Mouse (Mus musculus): ENCODE measurements around the gene Cog7. TPM values are rescaled to one million over a fixed set of nuclear protein-coding genes. Genes with fewer than 3 reads are reported as not detected.

Gene Cog7
- total RNA-seq, 2 experiments from 2014 or later: 18.0 to 20.0 TPM

DNA sequence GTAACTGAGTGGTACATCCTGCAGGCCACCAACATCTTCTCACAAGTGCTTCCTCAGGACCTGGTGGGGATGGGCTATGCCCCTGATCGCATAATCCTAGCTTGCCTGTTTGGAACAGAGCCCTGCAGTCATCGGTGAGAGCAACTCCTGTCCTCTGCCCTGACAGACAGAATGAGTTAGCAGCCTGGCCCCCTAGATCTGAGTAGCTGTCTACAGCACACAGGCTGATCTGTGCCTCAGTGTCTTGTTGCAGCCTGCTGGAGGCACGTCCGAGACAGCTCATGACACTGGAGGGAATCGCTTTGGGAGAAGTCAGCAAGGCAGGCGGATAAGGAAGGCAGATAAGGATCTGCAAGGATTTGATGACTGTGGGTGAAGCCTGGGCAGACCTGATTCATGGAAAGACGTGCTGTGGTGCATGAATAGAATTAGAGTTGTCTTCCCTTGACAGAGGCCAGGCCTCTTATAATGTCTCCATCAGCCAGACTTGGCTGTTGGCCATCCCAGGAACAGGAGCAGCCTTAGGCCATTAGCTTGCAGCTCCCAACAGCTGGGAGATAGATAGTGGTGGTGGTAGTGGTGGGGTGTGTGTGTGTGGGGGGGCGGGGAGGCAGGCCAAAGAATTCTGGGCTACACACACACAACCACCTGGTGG lies 78.6 kb downstream of the Cog7 start:
- no peak for ATAC-seq (replicated peaks; ENCODE audit: poor library complexity, severe bottlenecking)

DNA sequence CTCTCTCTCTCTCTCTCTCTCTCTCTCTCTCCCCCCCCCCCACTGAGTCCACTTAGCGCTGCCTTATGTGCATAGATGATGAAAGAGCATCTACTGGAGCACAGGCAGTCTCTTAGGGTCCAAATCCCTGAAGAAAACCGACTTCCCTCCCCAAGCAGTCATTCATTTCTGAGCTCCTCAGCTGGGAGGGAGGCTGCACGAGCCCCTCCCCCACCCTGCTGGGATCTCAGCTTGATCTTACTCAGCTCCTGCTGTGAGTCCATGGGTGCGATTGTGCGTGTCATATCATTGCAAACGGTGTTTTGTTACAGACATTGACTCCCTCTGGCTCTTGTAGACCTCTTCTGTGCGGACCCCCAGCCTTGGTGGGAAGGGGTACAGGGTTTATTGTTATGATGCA lies 81.6 kb downstream of the Cog7 start:
- ATAC-seq (replicated peaks; ENCODE audit: poor library complexity, severe bottlenecking): no peak

DNA sequence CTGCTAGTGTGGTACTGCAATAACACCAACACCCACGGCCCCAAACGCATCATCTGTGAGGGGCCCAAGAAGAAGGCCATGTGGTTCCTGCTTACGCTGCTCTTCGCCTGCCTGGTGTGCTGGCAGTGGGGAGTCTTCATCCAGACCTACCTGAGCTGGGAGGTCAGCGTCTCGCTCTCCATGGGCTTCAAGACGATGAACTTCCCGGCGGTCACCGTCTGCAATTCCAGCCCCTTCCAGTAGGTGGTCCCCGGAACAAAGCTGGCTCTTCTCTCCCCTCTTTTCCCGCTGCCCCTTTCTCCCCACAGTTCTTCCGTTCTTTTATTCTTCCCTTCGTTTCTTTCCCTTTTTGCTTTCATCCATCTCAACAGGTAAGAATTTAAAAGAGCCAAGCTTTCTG lies 82.2 kb downstream of the Cog7 start:
- ATAC-seq (replicated peaks; ENCODE audit: poor library complexity, severe bottlenecking): peak; percentile 80

DNA sequence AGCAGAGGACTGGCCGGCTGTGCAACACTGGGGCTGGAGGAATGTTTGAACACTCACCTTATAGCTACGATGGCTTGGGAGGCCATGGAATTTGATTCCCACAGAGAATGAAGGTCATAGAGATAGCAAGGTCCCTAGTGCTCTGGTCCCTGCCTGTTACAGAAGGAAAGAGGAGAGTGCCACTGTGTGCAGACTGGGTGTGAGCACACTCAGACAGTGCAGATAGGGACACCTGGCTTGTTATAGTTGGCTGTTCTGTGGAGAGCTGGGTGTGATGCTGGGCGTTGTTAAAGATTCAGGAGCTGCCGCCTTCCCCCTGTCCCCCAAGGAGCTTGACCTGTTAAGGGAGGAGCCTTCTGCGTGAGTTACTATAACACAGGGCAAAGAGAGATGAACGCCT lies 84.8 kb downstream of the Cog7 start:
- ATAC-seq (replicated peaks; ENCODE audit: poor library complexity, severe bottlenecking): no peak

DNA sequence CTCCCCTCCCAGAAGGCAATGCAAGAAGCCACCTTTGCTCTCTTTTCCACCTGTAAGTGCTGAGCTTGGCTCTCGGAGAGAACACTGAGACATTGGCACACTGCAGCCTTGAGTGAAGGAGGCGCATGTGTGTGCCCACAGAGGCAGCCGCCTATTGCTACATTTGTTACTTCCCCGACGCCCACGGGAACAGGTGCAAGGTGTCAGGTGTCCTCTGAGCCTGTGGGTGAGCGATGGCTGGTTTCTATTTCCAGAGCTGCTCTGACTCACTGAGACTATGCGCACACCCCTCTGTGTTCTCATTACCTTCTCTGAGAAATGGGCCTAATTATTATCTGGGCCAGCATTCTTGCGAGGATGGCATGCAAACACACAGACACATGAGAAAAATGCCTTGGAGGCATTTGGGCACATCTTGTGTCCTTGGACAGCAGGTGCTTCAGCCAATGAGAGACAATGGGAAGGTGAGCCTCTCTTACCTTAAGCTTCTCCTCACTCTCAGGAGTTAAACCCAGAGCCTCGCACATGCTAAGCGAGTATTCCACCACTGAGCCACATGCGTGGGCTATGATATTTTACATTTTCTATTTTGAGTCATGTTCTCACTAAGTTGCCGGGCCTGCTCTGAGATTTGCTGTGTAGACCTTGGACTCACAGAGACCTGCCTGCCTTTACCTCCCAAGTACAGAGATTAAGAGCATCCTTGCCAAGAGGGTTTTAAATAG lies 90.7 kb downstream of the Cog7 start:
- ATAC-seq (replicated peaks; ENCODE audit: poor library complexity, severe bottlenecking): no peak

DNA sequence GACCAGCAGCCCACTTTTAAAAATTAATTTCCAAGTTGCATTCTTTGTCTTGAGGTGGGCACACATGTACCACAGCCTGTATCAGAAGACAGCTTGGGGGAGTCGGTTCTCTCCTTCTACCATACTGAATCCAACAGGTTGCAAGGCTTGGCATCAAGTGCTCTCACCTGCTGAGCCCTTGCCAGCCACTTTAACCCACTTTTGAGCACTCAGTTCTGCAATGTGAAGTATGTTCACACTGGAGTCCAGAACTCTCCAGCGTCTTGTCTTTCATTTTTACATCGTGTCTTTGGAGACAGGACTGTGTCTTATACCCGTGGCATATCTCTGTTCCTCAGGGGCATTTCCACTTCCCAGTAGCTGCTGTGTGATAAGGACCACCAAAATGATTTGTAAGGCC lies 101.3 kb downstream of the Cog7 start:
- ATAC-seq (replicated peaks; ENCODE audit: poor library complexity, severe bottlenecking): no peak

DNA sequence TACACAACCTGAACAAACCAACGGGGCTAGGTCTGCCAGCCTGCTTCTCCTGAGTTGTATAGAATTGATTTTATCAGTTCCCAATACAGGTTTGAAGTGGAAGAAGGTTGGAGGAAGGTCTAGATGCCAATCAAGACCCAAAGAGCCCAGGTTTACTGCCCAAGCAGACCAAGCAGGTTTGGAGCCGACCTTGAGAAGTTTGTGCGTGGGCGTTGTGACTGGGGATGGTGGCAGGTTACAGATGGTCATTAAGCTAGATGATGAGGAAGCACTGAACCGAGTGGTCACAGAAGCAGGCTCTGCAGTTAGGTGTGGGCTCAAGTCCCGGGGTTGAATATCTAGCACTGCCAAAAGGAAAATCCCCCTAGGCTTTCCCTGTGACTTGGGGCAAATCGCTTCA lies 106.7 kb downstream of the Cog7 start:
- no peak for ATAC-seq (replicated peaks; ENCODE audit: poor library complexity, severe bottlenecking)

DNA sequence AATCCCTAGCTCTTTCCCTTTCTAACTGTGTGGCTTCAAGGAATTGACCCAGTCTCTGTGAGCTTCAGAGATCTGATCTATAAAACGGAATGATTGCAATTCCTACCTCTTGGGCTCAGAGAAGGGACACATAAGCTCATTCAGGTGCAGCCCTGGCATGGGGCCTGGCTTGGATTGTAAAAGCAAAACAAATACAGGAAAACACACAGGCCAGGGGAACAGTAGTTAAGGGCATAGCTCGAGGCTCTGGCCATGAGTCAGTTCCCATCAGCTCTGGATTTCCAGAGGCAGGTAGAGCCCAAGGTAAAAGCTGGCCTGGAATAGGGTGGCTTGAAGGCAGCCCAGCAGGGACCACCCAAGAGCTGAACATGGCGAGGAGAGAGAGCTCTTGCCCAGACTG lies 107.5 kb downstream of the Cog7 start:
- ATAC-seq (replicated peaks; ENCODE audit: poor library complexity, severe bottlenecking): no peak

DNA sequence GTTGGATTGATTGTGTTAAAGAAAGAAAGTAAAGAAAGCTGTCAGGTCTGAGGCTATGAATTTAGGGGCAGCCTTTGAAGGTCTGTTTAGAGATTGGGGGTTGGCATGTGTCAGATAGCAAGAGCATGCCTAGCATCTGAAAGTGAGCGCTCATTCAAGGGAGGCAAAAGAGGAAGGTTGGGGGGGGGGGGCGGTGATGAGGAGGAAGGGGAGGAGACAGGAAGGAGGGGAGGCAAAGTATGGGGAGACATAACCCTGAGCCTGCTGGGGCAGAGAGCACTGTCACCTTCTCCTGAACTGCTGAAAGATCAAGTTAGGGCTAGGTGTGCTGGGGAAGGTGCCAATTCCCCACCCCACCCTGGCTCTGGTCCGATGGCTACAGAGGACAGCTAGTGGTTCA lies 109.9 kb downstream of the Cog7 start:
- ATAC-seq (replicated peaks; ENCODE audit: poor library complexity, severe bottlenecking): peak; percentile 53

DNA sequence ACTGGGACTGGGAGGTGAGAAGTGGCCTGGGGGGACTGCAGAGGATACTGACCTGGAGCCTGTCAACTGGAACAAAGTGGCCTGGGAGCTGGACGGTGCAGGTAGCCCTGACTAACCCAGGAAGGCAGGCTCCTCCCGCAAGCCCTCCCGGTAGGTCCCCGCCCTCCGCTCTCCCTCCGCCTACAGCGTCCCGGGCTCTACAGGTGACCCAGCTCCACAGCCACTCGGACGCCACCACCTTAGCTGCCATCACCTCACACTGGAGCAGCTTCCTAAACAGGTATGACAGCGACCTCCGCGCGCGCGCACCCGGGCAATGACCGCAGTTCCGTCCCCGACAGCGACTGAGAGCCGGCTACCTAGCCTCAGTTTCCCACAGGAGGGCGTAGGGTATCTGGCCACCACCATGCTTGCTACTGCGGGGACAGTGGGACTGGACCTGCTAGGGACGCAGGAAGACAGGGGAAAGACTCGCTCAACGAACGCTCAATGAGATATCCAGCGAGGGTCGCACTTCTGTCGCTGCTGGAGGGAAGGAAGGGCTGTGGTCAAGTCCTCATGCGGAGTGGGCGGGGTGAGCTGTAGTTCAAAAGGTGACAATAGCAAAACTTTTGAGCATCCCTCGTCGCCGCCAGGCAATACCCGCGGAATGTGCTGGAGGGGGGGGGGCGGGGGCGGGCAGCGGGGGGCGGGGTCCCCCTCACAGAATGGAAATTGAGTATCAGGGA lies 116.5 kb downstream of the Cog7 start, which contains the start of gene Scnn1b:
Scnn1b (plus strand) TSS at position 181 of the 728 bp plus-strand sequence.
- no peak for ATAC-seq (replicated peaks; ENCODE audit: poor library complexity, severe bottlenecking)

DNA sequence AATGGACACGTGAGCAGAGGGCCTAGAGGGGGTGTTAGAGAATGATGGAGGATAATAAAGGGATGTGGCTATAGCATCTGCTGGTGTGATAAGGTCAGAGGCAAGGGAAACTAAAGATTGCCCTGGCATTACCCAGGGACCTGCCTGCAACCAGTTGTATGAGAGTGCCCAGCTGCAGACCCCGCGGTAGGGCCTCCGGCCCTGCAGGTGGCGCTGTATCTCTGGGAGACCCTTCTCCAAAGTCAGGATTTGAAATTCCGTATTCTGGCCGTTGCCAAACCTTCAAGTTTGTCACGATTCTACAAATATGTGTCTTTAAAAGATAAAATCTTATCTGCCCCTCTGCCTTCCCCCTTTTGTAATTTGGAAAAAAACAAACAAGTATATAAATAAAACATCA lies 122.6 kb downstream of the Cog7 start:
- peak; percentile 33 for ATAC-seq (replicated peaks; ENCODE audit: poor library complexity, severe bottlenecking)

DNA sequence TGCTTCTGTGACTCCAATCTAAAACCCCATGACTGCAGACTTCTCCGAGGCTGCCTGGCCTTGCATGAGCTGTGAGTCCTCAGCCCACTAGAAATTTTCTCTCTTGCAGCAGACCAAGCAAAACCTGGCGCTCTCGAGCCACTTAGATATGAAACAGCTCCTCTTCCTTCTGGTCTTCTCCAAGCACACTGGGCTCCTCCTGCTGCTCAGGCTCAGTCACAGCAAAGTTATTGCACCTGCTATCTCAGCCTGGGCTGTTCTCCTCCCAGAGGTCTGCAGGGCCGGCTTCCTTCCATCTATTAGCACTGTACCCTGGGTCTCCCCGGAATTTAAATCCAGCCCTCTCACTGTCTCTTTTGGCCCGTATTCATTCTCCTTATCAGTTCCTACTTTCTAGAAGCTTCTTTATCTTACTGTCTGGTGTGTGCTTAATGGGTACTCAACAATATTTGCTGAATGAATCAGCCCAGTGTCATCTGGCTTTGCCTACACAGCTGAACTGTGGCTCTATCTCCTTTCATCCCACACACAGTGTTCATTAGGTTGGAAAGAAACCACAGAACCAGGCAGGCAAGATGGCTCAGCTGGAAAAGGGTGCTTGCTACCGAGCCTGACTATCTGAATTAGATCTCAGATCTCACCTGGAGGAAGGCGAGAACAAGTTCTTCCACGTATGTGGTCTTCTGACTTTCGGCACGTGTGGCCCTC lies 124.2 kb downstream of the Cog7 start:
- no peak for ATAC-seq (replicated peaks; ENCODE audit: poor library complexity, severe bottlenecking)

DNA sequence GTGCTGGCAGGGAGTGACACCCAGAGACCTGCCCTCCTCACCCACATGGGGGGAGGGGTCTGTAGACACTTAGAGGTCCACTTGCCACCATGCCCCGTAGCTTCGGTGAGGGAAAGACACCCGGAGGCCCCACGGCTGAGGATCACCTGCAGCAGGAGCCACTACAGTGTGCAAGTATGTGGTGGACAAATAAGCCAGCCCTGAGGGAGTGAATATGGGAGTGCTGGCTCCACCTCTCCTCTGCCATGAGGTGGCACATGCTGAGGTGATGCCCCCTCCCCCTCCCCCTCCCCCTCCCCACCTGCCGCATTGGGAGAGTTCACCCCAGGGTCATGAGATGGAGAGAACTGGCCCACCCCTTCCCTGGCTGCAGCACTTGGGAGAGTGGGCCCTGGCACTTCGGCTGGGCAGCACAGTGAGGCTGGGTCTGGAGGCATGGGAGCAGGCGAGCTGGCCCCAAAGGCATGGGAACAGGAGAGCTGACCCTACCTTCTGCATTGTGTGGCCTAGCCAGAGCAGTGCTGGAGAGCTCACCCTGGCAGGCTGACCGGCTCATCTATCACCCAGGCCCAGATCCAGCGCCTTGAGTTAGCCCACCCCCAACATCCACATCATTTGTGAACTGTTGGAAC lies 132.9 kb downstream of the Cog7 start:
- ATAC-seq (replicated peaks; ENCODE audit: poor library complexity, severe bottlenecking): no peak

DNA sequence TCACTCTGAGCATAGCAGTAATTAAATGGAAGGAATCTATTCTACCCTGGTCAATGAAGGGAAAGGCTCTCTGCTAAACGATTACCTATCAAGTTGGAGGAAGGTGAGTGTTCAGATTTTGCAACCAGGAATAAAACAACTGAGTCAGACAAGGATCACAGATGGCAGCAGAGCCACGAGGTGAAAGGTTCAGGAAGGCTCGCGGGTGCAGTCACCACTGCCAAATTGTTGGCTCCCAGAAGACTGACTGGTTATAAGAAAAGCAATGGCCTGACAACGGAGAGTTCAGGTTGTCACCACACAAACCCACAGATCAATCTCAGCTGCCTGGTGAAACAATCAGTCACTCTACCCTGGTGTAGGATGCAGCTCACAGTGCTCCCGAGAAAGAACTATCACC lies 135.5 kb downstream of the Cog7 start:
- no peak for ATAC-seq (replicated peaks; ENCODE audit: poor library complexity, severe bottlenecking)

DNA sequence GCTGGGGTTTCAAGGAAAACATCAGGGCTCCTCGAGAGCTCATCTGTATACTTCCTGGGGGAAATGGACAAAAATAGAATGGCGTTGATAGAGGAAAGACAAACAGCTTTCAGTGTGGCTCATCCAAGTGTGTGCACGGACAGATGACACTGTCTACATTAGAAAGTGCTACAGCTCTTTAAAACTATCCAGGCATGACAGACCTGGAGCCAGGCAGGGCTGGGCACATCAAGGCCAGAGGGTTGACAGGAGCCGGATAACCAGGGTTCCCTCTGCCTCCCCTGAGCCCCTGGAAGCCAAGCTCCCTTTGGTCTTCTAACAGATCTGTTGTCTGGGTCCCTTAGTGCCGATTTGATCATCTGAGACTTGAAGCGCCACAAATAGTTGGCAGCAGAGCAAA lies 139.3 kb downstream of the Cog7 start:
- no peak for ATAC-seq (replicated peaks; ENCODE audit: poor library complexity, severe bottlenecking)

DNA sequence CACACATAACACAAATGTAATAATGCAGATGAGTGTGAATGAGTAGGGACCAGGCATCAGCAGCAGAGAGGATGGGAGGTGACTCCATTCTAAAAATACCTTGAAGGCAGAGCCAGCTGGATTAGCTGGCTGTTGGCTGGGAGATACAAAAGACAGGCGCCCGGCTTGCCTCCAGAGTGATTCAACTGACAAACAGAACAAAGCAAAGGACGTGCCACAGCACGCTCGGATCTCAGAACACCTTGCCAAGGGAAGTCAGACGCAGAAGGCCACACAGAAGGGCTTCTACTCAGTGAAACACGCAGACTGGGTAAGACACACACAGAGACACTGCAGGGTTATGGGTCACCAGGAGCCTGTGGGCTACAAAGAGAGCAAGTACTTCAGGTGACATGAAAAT lies 140.7 kb downstream of the Cog7 start:
- no peak for ATAC-seq (replicated peaks; ENCODE audit: poor library complexity, severe bottlenecking)

DNA sequence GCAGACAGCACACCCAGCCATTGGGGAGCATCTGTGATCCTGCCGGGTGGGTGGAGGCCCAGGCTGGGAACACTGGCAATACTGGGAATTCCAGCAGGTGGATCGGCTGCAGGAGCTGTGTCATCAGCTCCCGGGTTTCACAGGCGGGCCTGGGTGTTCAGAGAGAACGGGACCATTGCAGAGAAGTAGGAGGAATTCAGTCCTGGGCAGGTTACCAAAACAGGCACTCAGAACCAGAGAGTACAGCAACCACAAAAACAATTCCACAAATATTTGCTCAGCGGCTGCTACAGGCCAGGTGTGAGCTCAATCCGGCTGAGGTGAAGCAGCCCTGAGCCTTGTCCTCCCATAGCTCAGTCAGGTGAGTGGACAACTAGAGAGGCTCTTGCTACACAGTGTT lies 144.7 kb downstream of the Cog7 start:
- no peak for ATAC-seq (replicated peaks; ENCODE audit: poor library complexity, severe bottlenecking)

DNA sequence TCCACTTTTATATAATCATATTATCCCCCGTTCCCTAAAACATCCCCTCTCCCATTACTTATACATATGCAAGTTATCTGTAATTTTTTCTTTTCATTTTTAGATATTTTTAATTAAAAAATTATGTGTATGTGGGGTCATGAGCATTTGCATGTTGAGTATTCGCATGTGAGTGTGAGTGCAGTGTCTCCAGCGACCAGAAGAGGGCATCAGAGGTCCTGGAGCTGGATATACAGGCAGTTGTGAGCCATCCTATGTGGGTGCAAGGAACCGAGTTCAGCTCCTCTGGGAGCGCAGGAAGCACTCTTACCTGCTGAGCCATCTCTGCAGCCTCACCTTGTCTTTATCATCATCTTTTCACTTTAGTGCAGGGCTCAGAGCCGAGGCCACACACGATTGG lies 146.1 kb downstream of the Cog7 start:
- no peak for ATAC-seq (replicated peaks; ENCODE audit: poor library complexity, severe bottlenecking)

Measured in granulocyte monocyte progenitor cell, adult 5-6 weeks (primary cell).